Mouse (Mus musculus) midbrain, postnatal 0 days (tissue): ENCODE data around the gene Acer3. TPM values are rescaled to one million over a fixed set of nuclear protein-coding genes. Genes with fewer than 3 reads are reported as not detected.
"Not testable (repeated sequence)": the region's sequence is repeated elsewhere in the genome, so short reads cannot be mapped to it uniquely, and the experiment has no call there.

Source experiments
- ATAC-seq: fragments of 200-750 bp; cut with Nextera tagmentation; 2 replicates; pipeline ENCODE4 v1.8.0; 2017; ENCODE audit warnings: moderate number of reproducible peaks, mild to moderate bottlenecking, moderate TSS enrichment, moderate library complexity; ENCODE audit not compliant: low FRiP score
- DNase-seq: peaks from one replicate; pipeline ENCODE4 v3.0.0-alpha.2; 2015; ENCODE audit warnings: low spot score
- H3K27ac ChIP-seq: fragments of 300-500 bp; sonication (generic); 2 replicates; pipeline ENCODE4 v1.5.1; 2014; ENCODE audit warnings: low read depth, mild to moderate bottlenecking, low read length, mixed read lengths
- H3K27me3 ChIP-seq: fragments of 300-500 bp; sonication (generic); 2 replicates; pipeline ENCODE4 v1.6.1; 2014; ENCODE audit warnings: low read length, control low read depth, mixed read lengths; ENCODE audit not compliant: insufficient read depth
- H3K36me3 ChIP-seq: fragments of 300-500 bp; sonication (generic); 2 replicates; pipeline ENCODE4 v1.6.1; 2014; ENCODE audit warnings: low read length, control low read depth, mixed read lengths; ENCODE audit not compliant: insufficient read depth
- H3K4me1 ChIP-seq: fragments of 300-500 bp; sonication (generic); 2 replicates; pipeline ENCODE4 v1.6.1; 2014; ENCODE audit warnings: mild to moderate bottlenecking, control low read depth, antibody characterized with exemption, low read length, mixed read lengths; ENCODE audit not compliant: insufficient read depth
- H3K4me2 ChIP-seq: fragments of 300-500 bp; sonication (generic); 2 replicates; pipeline ENCODE4 v1.6.1; 2014; ENCODE audit warnings: low read depth, mild to moderate bottlenecking, low read length, mixed read lengths; ENCODE audit not compliant: poor library complexity, severe bottlenecking
- H3K4me3 ChIP-seq: fragments of 300-500 bp; sonication (generic); 2 replicates; pipeline ENCODE4 v1.5.1; 2014; ENCODE audit warnings: low read depth, mild to moderate bottlenecking, low read length, moderate library complexity
- H3K9ac ChIP-seq: fragments of 300-500 bp; sonication (generic); replicated peaks from 2 replicates; pipeline ENCODE4 v1.6.1; 2014; ENCODE audit warnings: mild to moderate bottlenecking, low read length, moderate library complexity, mixed read lengths; ENCODE audit not compliant: poor library complexity, severe bottlenecking
- H3K9me3 ChIP-seq: fragments of 300-500 bp; sonication (generic); 2 replicates; pipeline ENCODE4 v1.6.1; 2016; ENCODE audit warnings: low read length, control low read depth
- CTCF ChIP-seq: IDR thresholded peaks from 2 replicates; pipeline ENCODE4 v1.5.1; 2016; ENCODE audit warnings: antibody characterized with exemption, mild to moderate bottlenecking
- WGBS: fragments of 180-500 bp; shearing (Covaris S2); extraction: QIAGEN DNeasy Blood & Tissue Kit; methylation state at CpG from one replicate; pipeline ENCODE4 v1.1.7; 2014; 5-methylcytosine and 5-hydroxymethylcytosine counted together
- polyA plus RNA-seq: library from polyadenylated mRNA; unstranded; fragments of >200 nt; fragmentation: Nextera tagmentation; extraction: Ambion mirVana; gene quantifications from 2 replicates; pipeline ENCODE4 v1.2.1, GENCODE M21; 2015
- total RNA-seq: library from RNA; depleted of rRNA; stranded (reverse); fragments of >200 nt; gene quantifications from 2 replicates; pipeline ENCODE4 v1.2.3, GENCODE M21; 2014

Gene Acer3
- total and polyA plus RNA-seq, 2 experiments from 2014 or later, result 12.0 to 19.8 TPM

- Histone ChIP-seq H3K9me3 (no peaks in the 10 kb centered on the region), H3K27me3 (peaks cover 24% of the 10 kb centered on the region), H3K36me3 (no peaks in the 10 kb centered on the region), H3K4me2 (no peak overlapping the region), H3K4me3 (no peak overlapping the region), H3K27ac (no peak overlapping the region), H3K4me1 (0 out of 2 replicates have a peak, but pooled peaks cover 7% of the 10 kb centered on the region), H3K9ac (no peak overlapping the region)
- 45% methylated on average over 3 of the region's 3 CpGs for WGBS
- TF ChIP-seq CTCF, result no peak
- ATAC-seq, result no peak
- no peak for DNase-seq
Observed at GRCm38 (mm10) chr7:98189745-98190144, 131.3 kb downstream of the Acer3 start.

- TF ChIP-seq CTCF, result no peak
- Histone ChIP-seq H3K4me2 (no peak overlapping the region), H3K27me3 (peaks cover 24% of the 10 kb centered on the region), H3K4me1 (0 out of 2 replicates have a peak, but pooled peaks cover 3% of the 10 kb centered on the region), H3K9ac (no peak overlapping the region), H3K27ac (no peak overlapping the region), H3K36me3 (no peaks in the 10 kb centered on the region), H3K9me3 (no peaks in the 10 kb centered on the region), H3K4me3 (no peak overlapping the region)
- ATAC-seq (no peak), DNase-seq (no peak)
- WGBS, result 96% methylated on average over 2 of the region's 2 CpGs
Observed at GRCm38 (mm10) chr7:98188680-98189079, 132.3 kb downstream of the Acer3 start.

- DNase-seq, result no peak
- TF ChIP-seq CTCF, result no peak
- Histone ChIP-seq H3K4me3 (no peak overlapping the region), H3K4me2 (no peak overlapping the region), H3K36me3 (no peaks in the 10 kb centered on the region), H3K9ac (no peak overlapping the region), H3K27ac (no peak overlapping the region), H3K27me3 (peaks cover 24% of the 10 kb centered on the region), H3K9me3 (no peaks in the 10 kb centered on the region), H3K4me1 (no peaks in the 10 kb centered on the region)
- ATAC-seq, result no peak
- 99% methylated on average over 2 of the region's 2 CpGs for WGBS
Observed at GRCm38 (mm10) chr7:98188238-98188637, 132.8 kb downstream of the Acer3 start.

- not testable (repeated sequence) for H3K9me3 ChIP-seq, DNase-seq, H3K4me2 ChIP-seq, H3K9ac ChIP-seq, ATAC-seq, H3K27ac ChIP-seq, H3K4me1 ChIP-seq, H3K36me3 ChIP-seq, H3K4me3 ChIP-seq
- peaks cover 15% of the 10 kb centered on the region for H3K27me3 ChIP-seq
- 68% methylated on average over 3 of the region's 3 CpGs for WGBS
Observed at GRCm38 (mm10) chr7:98187332-98187731, 133.7 kb downstream of the Acer3 start.

GRCm38 (mm10) chr7:98186637-98187036 lies 134.4 kb downstream of the Acer3 start:
- Histone ChIP-seq H3K27ac (no peak overlapping the region), H3K9ac (no peak overlapping the region), H3K27me3 (peaks cover 8% of the 10 kb centered on the region), H3K4me3 (no peak overlapping the region), H3K4me1 (no peaks in the 10 kb centered on the region), H3K36me3 (no peaks in the 10 kb centered on the region), H3K4me2 (no peak overlapping the region), H3K9me3 (no peaks in the 10 kb centered on the region)
- ATAC-seq, result peak; percentile 63; the same call in 1 of the 2 replicates
- peak; percentile 70 for DNase-seq
- TF ChIP-seq CTCF, result no peak
- 27% methylated on average over 8 of the region's 8 CpGs for WGBS

- H3K4me1 ChIP-seq, result no peaks in the 10 kb centered on the region
- no peaks in the 10 kb centered on the region for H3K9me3 ChIP-seq
- no peaks in the 10 kb centered on the region for H3K36me3 ChIP-seq
- no peak for TF ChIP-seq CTCF
- DNase-seq (peak; percentile 78), ATAC-seq (peak; percentile 63; the same call in 1 of the 2 replicates)
- H3K9ac ChIP-seq, result no peak overlapping the region
- no peak overlapping the region for H3K4me3 ChIP-seq
- 69% methylated on average over 6 of the region's 6 CpGs for WGBS
- peak overlapping the region; percentile 51; the same call in 1 of the 2 replicates for H3K27ac ChIP-seq
- H3K4me2 ChIP-seq, result no peak overlapping the region
- peaks cover 6% of the 10 kb centered on the region; the same call in 1 of the 2 replicates for H3K27me3 ChIP-seq
Observed at GRCm38 (mm10) chr7:98185326-98185725, 135.7 kb downstream of the Acer3 start.
